Mouse (Mus musculus): Measurements from ENCODE around the gene Kdm6b. TPM values are rescaled to one million over a fixed set of nuclear protein-coding genes. Genes with fewer than 3 reads are reported as not detected.

Gene Kdm6b
- polyA plus RNA-seq (2016; fragmentation: Nextera tagmentation; extraction: Ambion mirVana): 51.4 and 51.6 TPM in 2 replicates

DNA sequence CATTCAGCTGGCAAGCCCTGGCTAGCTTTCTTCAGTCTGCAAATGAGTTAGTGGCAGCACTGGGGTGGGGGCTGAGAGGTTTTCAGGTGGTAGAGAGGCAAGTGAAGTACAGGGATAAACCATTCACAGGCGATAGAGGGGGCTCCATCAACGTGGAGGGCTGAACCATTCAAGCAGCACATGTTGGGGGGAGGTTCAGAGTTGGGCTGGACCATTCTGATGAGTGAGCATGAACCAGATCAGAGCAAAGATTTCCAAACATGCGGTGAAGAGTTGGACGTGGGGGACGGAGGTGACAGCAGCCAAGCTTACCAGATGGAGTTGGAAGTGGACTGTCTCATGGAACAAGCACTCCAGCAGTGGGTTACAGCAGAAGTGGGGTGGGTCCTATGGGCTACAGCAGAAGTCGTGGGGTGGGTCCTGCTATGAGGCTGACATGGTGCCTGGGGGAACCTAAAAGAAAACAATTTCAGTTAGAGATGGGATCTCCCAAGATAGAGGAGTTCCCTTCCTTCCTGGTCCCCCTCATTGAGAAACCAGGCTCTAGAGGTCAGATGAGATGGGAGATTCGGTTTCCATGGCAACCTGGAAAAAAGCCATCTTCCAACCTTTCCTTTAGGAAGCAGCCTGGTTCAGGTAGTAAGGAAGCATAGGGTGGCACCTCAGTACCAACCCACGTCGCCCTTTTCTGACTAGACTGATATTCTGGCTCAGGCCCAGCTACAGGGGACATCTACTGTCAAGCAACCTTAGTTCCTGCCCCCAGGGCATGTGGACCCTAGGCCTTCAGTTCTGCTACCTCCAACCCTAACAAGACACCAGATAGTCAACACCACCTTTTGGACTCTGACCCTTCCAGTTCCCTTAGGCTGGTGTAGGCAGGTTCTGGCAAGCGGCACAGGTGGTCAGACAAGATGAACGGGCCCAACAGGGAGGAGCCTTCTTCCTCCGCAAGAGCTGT lies at the start of gene Kdm6b:
TSS of gene Kdm6b (minus strand) at position 455 of the 961 bp plus-strand sequence.
- Histone ChIP-seq H3K9me3 (replicated peaks) (no peaks in the 10 kb centered on the region), H3K4me3 (peak within 1 kb of the TSS; percentile 63), H3K27me3 (no peaks in the 10 kb centered on the region), H3K36me3 (peaks cover 7% of the 10 kb centered on the region; the same call in 1 of the 2 replicates), H3K4me2 (replicated peaks) (peak within 1 kb of the TSS; percentile 99), H3K4me1 (peaks cover 67% of the 10 kb centered on the region), H3K27ac (peak within 1 kb of the TSS; percentile 99), H3K9ac (peak within 1 kb of the TSS; percentile 95)
- no peak for ATAC-seq (ENCODE audit: low FRiP score)
- WGBS: 38% methylated on average over 12 of the region's 12 CpGs

DNA sequence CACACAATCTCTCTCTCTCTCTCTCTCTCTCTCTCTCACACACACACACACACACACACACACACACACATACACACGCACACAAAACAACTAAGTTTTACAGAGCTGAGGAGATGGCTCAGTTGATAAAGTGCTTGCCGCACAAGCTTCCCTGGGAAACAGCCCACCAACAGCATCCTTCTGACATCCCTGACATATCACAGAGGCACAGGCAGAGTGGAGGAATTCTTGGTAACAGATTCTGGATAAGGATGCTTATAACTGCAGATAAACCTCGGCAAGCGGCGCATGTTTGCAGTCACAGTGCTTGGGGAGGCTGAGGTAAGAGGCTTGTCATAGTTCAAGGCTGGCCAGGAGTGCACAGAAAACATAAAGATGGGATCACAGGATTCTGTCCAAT lies 48.1 kb upstream of the Kdm6b start:
- Histone ChIP-seq H3K4me2 (replicated peaks) (no peak overlapping the region), H3K27ac (no peak overlapping the region), H3K4me1 (peaks cover 13% of the 10 kb centered on the region), H3K27me3 (no peaks in the 10 kb centered on the region), H3K4me3 (no peak overlapping the region), H3K9me3 (replicated peaks) (no peaks in the 10 kb centered on the region), H3K36me3 (no peaks in the 10 kb centered on the region), H3K9ac (no peak overlapping the region)
- WGBS: 88% methylated on average over 5 of the region's 5 CpGs
- no peak for ATAC-seq (ENCODE audit: low FRiP score)

GRCm38 (mm10) chr11:69459883-69460282 lies 46.4 kb upstream of the Kdm6b start:
- no peak for ATAC-seq (ENCODE audit: low FRiP score)
- H3K4me2 ChIP-seq (replicated peaks): no peak overlapping the region
- H3K4me1 ChIP-seq: peaks cover 15% of the 10 kb centered on the region
- H3K9ac ChIP-seq: no peak overlapping the region
- H3K9me3 ChIP-seq (replicated peaks): no peaks in the 10 kb centered on the region
- WGBS: 70% methylated on average over 4 of the region's 4 CpGs
- H3K27me3 ChIP-seq: no peaks in the 10 kb centered on the region
- H3K27ac ChIP-seq: no peak overlapping the region
- H3K36me3 ChIP-seq: no peaks in the 10 kb centered on the region
- no peak overlapping the region for H3K4me3 ChIP-seq

DNA sequence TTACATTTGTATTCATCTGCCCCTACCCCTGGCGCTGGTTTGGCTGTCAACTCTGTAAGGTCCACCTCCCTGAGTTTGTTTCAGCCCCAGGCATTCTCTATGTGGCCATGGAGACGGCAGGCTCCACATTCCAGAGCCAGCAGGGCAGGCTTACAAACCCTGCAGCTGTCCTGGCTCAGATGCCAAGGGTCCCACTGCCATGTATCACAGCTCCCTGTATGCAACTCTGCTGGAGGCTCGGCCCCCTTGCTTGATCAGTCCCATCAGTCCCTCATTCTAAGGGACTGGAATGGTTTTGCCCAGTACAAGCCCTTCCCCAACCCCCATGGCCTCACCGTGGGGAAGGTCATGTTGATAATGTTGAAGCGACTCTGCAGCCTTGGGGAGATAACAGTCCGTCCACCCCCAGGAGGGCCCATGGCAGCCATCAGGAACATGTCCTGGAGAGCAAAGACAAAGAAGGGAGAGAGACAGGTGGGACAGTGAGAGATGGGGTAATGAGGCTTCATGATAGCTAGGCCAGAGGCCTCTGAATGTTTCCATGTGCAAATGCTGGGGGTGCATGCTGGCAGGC lies 43.6 kb upstream of the Kdm6b start:
- Histone ChIP-seq H3K9ac (no peak overlapping the region), H3K9me3 (replicated peaks) (no peaks in the 10 kb centered on the region), H3K4me3 (no peak overlapping the region), H3K27me3 (no peaks in the 10 kb centered on the region), H3K4me2 (replicated peaks) (no peak overlapping the region), H3K27ac (peak overlapping the region; percentile 72), H3K4me1 (peaks cover 22% of the 10 kb centered on the region), H3K36me3 (no peaks in the 10 kb centered on the region)
- no peak for ATAC-seq (ENCODE audit: low FRiP score)
- WGBS: 15% methylated on average over 6 of the region's 6 CpGs

DNA sequence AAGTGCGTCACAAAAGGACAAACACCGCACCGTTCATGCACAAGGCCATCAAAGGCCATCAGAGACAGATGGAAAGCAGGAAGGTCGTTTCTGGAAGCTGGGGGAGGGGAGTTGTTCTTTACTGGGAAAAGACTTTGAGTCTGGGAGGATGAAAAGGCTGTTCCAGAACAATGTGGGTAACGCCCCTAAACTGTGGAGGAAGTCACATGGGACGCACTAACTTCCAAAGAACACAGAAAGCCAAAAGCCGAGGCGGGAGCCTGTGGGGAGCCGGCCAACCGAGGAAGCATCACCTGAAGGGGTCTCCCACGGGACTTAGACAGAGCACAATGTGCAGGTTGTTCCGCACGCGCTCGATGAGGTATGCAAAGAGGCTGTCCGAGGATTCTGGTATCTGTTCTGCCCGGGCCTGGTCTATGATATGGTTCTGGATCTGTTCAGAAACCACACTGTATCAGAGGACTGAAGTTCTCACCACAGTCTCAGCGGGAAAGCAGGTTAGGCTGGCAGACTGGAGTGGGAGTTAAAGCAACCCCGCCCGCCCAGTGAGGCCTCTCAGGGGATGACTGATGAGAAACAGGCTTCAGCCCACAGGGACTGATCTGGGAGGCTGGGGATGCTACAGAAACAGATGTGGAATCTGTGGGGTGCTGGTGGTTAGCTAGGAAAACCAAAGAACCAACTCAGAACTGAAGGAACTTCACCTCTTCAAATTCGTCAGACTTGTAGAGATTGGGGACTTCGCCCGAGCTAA lies 38.8 kb upstream of the Kdm6b start:
- Histone ChIP-seq H3K27me3 (no peaks in the 10 kb centered on the region), H3K9me3 (replicated peaks) (no peaks in the 10 kb centered on the region), H3K36me3 (no peaks in the 10 kb centered on the region), H3K4me3 (no peak overlapping the region), H3K27ac (no peak overlapping the region), H3K4me1 (peaks cover 18% of the 10 kb centered on the region), H3K9ac (no peak overlapping the region), H3K4me2 (replicated peaks) (no peak overlapping the region)
- 48% methylated on average over 23 of the region's 23 CpGs for WGBS
- ATAC-seq (ENCODE audit: low FRiP score): no peak

GRCm38 (mm10) chr11:69447299-69447698 lies 33.8 kb upstream of the Kdm6b start:
- Histone ChIP-seq H3K27ac (0 out of 2 replicates have a peak overlapping the region, but pooled peaks have one; percentile 49), H3K9ac (no peak overlapping the region), H3K4me3 (no peak overlapping the region), H3K4me2 (replicated peaks) (no peak overlapping the region), H3K36me3 (no peaks in the 10 kb centered on the region), H3K9me3 (replicated peaks) (no peaks in the 10 kb centered on the region), H3K4me1 (peaks cover 4% of the 10 kb centered on the region), H3K27me3 (no peaks in the 10 kb centered on the region)
- ATAC-seq (ENCODE audit: low FRiP score): no peak
- WGBS: 76% methylated on average over 7 of the region's 7 CpGs

DNA sequence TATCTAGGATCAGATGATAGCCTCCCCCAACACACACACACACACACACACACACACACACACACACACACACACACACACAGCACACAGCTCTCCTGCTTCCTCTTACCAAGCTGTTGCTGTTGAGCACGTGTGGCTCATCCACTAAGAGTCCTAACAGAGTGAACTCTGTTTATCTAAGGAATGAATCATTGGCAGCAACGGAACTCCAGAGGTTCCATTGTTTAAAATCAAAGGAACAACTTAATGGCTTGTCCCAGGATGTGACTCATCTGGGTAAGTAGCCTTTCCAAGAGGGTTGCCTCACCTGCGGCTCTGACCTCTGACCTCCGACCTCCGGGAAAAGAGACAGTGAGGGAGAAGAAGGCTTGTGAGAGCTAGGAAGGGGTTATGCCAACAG lies 29.9 kb upstream of the Kdm6b start:
- Histone ChIP-seq H3K27me3 (no peaks in the 10 kb centered on the region), H3K9ac (no peak overlapping the region), H3K4me1 (no peaks in the 10 kb centered on the region; the same call in 1 of the 2 replicates), H3K27ac (no peak overlapping the region), H3K4me3 (no peak overlapping the region), H3K9me3 (replicated peaks) (no peaks in the 10 kb centered on the region), H3K36me3 (no peaks in the 10 kb centered on the region), H3K4me2 (replicated peaks) (no peak overlapping the region)
- 55% methylated on average over 5 of the region's 5 CpGs for WGBS
- ATAC-seq (ENCODE audit: low FRiP score): no peak

DNA sequence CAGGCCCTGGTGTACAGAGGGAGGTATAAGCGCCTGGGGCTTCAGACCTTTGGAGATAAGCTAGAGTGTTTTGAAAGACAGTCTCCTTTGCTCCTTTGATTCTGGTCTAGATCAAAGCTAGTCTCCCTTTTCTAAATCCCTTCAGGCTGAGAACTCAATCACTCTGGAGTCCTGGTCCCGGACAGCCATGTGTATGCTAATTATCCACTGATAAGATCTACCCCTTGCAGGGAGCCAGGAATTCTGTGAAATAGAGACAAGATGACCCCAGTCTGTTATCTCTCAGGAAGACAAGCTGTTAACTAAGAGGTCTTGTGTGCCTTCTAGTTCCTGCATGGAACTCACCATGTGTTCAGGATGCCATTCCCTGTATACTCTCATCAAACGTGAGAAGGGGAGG lies 23.8 kb upstream of the Kdm6b start:
- Histone ChIP-seq H3K4me3 (no peak overlapping the region), H3K4me1 (peaks cover under 1% of the 10 kb centered on the region; the same call in 1 of the 2 replicates), H3K27me3 (no peaks in the 10 kb centered on the region), H3K4me2 (replicated peaks) (no peak overlapping the region), H3K27ac (no peak overlapping the region), H3K9me3 (replicated peaks) (no peaks in the 10 kb centered on the region), H3K9ac (no peak overlapping the region), H3K36me3 (no peaks in the 10 kb centered on the region)
- WGBS: 51% methylated on average over 3 of the region's 3 CpGs
- no peak for ATAC-seq (ENCODE audit: low FRiP score)

- Histone ChIP-seq H3K36me3 (no peaks in the 10 kb centered on the region), H3K9me3 (replicated peaks) (no peaks in the 10 kb centered on the region), H3K4me2 (replicated peaks) (no peak overlapping the region), H3K4me3 (no peak overlapping the region), H3K27me3 (no peaks in the 10 kb centered on the region), H3K9ac (peak overlapping the region; percentile 14; the same call in 1 of the 2 replicates), H3K27ac (no peak overlapping the region), H3K4me1 (peaks cover 3% of the 10 kb centered on the region; the same call in 1 of the 2 replicates)
- 70% methylated on average over 6 of the region's 6 CpGs for WGBS
- ATAC-seq (ENCODE audit: low FRiP score): no peak
Observed at GRCm38 (mm10) chr11:69433189-69433588, 19.7 kb upstream of the Kdm6b start.

DNA sequence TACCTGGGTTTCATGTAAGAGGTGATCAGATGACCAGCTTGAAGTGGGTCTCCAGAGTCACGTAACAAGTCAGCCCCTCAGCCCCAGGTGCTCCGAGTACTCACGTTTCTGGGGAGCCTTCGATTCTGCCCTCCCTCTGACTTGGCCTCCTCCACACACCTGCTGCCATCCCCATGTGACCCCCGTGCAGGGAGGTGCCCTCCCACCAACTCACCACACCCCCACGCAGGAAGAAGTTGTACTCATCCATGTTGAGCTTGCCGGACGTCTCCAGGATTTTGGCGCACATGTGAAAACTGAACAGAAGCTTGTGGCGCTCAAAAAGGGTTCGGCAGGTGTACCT lies 19.1 kb upstream of the Kdm6b start:
- ATAC-seq (ENCODE audit: low FRiP score): 0 out of 2 replicates have a peak, but pooled peaks have one; percentile 16
- 70% methylated on average over 11 of the region's 11 CpGs for WGBS
- Histone ChIP-seq H3K36me3 (no peaks in the 10 kb centered on the region), H3K9ac (no peak overlapping the region), H3K4me3 (no peak overlapping the region), H3K4me1 (peaks cover 3% of the 10 kb centered on the region; the same call in 1 of the 2 replicates), H3K9me3 (replicated peaks) (no peaks in the 10 kb centered on the region), H3K4me2 (replicated peaks) (no peak overlapping the region), H3K27ac (no peak overlapping the region), H3K27me3 (no peaks in the 10 kb centered on the region)

GRCm38 (mm10) chr11:69431829-69432639 lies 18.6 kb upstream of the Kdm6b start:
- Histone ChIP-seq H3K4me2 (replicated peaks) (no peak overlapping the region; the same call in 1 of the 2 replicates), H3K27ac (no peak overlapping the region)
- WGBS: 29% methylated on average over 11 of the region's 11 CpGs

More at GRCm38 (mm10) chr11:69431829-69432639, 18.6 kb upstream of the Kdm6b start:
- Histone ChIP-seq H3K4me1 (peaks cover 3% of the 10 kb centered on the region; the same call in 1 of the 2 replicates), H3K36me3 (no peaks in the 10 kb centered on the region), H3K9ac (no peak overlapping the region), H3K4me3 (no peak overlapping the region), H3K9me3 (replicated peaks) (no peaks in the 10 kb centered on the region), H3K27me3 (no peaks in the 10 kb centered on the region)
- peak; percentile 67 for ATAC-seq (ENCODE audit: low FRiP score)

All from hindbrain, embryonic 12.5 days (tissue).